Mouse (Mus musculus) embryo, embryonic 11.5 days (tissue): ENCODE measurements at regions not wholly inside any gene's neighbourhood (a gene's known extent, or its start where the extent isn't known, plus 50 kb on each side); places are given as distances from the start of the nearest gene placed in this dataset.
"Not testable (repeated sequence)": the region's sequence is repeated elsewhere in the genome, so short reads cannot be mapped to it uniquely, and the experiment has no call there.

Source experiments
- DNase-seq: peaks from one replicate; pipeline ENCODE4 v3.0.0-alpha.2; 2012; ENCODE audit warnings: low read depth, low spot score

GRCm38 (mm10) chr12:48223298-48223697 lies 1159.2 kb upstream of the Foxg1 start:
- DNase-seq, result no peak

DNA sequence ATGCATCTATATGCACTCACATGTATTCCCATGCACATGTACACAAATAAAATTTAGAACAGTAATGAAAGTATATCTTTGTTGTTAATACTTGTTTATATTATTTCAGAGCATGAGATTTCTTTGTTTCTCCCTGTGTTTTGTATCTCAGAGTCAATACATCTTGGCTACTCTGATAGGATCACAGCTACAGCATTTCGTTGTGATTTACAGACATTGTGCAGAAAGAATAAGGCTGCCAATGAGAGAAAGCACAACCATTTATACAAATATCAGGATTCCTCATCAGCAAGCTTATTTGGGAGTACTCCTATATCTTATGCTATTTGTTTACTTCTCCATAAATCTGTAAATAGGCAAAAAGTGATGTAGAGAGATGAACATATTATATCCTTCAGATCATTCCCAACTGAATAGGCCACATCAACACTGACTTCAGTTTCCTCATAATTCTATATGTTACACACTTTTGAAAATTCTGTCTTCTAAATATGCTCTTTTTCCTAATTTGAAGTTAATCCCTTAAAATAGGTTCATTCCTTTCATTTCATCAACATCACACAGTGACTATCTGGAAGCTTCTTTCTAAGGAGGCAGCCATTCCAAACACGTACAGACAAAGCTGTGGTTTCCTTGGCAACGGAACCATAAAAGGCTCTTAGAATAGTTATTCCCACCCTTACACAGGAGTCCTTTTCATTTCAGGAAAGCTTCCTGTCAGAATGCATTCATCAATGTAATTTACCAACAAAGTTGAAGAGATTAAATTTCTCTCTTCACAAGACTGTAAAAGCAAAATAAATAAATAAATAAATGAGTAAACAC lies 1160.3 kb upstream of the Foxg1 start:
- DNase-seq, result peak; percentile 13

DNA sequence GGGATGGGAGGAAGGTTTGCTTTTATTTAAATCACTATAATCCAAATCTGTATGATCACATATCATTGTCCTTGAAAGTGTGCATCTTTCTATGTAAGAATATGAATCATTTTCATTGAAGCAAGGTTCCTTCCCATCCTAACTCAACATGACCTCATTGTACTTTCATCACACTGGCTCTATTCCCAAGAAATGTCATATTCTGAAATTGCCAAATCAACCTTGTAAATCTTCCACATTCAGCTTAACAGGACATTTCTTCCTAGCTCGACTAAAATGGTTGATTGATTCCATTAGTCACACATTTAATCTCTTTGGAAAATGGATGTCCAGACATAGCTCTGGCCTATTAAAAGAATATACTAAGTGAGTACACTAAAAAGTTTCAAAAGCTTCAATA lies 1200.6 kb upstream of the Foxg1 start:
- no peak for DNase-seq

GRCm38 (mm10) chr12:48173926-48174601 lies 1208.4 kb upstream of the Foxg1 start:
- DNase-seq, result no peak

GRCm38 (mm10) chr12:48146117-48146516 lies 1236.3 kb upstream of the Foxg1 start:
- DNase-seq, result no peak

GRCm38 (mm10) chr12:48122996-48123395 lies 1259.5 kb upstream of the Foxg1 start:
- no peak for DNase-seq

GRCm38 (mm10) chr12:48099727-48100126 lies 1281.0 kb upstream of the Nova1 start:
- DNase-seq, result no peak

DNA sequence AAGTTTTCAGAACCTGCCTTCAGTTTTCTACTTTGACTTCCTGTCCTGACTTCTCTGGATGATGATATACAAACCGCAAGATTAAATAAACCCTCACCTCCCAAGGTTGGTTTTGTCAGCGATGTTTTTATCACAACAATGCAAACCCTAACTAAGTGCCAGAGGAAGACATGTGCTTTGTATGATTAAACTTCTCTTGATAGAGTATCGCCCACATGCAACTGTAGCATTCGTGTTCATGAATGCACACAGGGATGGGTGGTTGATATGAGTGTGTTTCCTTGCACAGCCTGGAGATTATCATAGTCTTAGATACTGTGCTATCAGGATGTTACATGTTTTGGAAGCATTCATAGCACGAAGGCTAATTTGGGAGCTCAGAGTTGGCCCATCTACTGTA lies 1268.3 kb upstream of the Nova1 start:
- no peak for DNase-seq

DNA sequence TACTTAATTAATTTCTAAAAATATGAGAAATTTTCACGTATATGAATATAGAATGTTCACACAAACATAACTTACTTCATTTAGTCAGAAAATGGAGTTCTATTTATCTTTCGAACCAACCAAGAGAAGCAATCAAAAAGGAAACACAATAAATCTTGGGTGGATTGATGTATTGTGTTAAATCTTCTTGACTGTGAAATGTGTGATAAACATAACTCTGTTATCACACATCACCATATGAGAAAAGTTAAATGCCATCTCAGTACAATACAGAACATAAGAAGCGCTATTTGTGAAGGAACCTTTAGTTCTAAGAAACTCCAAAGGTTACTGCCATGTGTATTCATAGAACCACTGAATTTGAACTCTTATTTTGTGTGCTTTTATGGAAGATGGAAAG lies 1264.6 kb upstream of the Nova1 start:
- DNase-seq, result no peak

GRCm38 (mm10) chr12:48062620-48062942 lies 1243.9 kb upstream of the Nova1 start:
- no peak for DNase-seq

- no peak for DNase-seq
Observed at GRCm38 (mm10) chr12:48061898-48062619, 1243.3 kb upstream of the Nova1 start.

DNA sequence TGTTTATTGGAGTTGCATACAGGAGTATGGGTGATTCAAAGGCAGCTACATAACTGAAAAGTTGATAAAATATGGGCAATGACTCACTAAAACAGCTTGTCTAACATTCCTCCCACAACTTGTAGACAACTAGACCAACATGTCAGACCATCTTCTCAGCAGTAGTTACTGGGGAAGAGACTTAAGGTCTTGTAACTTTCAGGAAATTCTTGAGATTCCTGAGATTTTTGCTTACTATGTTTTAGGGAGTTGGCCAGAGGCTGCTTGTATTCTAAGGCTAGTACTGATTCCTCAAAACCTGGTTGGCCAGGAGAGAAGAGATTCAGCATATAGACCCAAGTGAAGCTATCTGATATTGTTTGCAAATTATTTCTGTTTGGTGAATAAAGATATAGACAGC lies 1201.7 kb upstream of the Nova1 start:
- DNase-seq, result no peak

DNA sequence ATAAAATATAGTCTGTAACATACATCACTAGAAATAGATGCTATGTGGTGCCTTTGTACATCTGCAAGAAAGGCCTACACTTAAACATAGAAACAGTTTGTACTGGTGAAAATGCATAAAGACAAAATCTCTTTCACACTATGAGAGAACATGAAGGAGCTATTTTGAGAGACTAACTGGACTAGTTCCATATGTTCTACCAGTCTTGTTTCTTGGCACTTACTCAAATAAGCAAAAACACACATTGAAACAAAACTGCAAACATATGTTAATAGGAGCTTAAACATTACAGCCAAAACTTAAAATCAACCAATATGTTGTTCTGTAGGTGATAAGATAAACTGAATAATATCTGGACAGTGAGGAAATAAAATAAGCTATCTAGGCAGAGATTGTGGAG lies 1157.1 kb upstream of the Nova1 start:
- DNase-seq, result no peak

GRCm38 (mm10) chr12:47969655-47970054 lies 1150.9 kb upstream of the Nova1 start:
- DNase-seq, result no peak

DNA sequence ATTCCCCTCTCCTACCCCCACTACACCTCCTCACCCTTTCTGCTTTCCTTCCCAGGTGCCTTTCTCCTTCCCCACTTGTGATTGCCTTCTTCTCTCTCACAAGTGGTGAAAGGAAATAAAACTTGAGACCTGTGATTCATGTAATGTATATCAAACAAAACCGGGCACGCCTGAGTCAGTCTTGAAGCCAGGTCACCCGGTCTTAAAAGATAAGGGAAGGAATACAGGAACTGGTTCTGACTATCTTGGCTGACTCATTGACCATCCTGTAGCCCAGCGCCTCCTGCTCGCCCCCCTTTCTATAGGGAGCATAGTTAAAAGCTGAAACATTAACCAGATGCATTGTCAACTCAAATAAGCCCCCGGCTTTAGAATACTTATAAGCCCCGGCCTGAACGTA lies 1135.6 kb upstream of the Nova1 start:
- no peak for DNase-seq

DNA sequence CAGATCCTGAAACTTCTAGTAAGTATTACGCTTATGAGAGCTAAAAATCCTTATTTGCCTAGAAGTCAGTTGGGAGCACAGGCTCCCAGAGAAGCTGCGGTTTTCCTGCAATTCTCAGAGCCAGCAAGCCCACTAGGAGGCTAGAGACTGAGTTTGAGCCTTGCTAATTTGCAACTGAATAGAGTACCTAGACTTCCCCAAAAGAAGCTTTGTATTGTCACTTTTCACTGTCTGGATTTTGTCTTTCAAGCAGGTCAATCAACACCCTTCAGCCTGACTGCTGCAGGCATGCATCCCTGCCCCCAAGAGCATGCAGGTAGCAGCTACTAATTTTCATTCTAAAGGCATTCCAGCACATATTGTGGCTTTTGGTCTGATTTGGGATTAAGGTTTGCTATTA lies 1120.8 kb upstream of the Nova1 start:
- DNase-seq, result not testable (repeated sequence)

- DNase-seq, result no peak
Observed at GRCm38 (mm10) chr12:47927007-47927406, 1108.3 kb upstream of the Nova1 start.
